Mouse (Mus musculus) spleen, adult 12 weeks (tissue): Measurements from ENCODE around the gene Hist1h2aa.

Experiments used
- DNase-seq: peaks from one replicate; pipeline ENCODE4 v3.0.0; 2022; ENCODE audit warnings: low spot score

Gene Hist1h2aa

DNA sequence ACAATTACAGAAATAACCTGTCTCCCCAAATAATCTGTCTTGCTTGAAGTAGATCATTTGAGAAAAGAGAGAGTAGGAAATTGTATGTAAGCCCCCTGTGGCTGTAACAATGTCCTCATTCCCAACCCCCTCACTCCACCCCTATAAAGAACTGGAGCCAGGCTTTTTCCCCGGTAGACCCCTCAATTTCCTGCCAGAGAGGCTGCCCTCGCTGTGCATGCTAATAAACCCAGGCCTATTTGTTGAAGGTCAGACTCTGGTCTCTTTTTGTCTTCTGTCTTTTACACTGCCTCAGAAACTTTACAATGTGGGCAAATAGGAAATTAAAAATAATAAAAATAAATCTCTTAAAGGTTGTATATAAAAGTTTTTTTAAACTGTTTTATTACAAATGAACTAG, 12.0 kb downstream of the Hist1h2aa start:
- no peak for DNase-seq

DNA sequence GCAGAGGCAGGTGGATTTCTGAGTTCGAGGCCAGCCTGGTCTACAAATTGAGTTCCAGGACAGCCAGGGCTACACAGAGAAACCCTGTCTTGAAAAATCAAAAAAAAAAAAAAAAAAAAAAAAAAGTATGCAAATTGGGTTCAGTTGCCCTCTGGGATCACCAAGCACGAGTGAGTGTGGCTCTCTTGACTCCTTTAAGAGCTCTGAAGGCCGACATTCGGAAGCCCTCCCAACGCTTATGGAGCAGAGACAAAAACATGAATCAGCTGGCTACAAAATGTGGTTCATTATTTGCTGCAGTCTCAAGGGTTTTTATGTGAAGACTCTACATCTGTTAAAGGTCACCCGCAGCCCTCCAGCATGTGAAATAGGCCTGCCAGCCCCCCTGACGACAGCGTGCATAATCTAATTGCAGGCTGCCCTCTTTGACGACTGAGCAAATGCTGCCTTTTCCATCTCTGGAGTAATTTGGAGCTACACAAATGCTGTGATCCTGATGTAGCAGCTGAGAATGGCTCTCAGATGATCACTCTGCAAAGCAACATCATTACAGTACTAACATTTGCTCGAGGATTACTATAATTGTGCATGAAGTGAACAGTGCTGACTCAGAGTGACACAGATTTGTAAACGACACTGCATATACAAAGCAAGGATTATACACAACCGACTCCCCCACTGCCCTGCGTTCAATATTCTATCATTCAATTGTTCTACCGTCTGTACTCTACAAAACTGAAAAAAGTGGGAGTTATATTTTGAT, 15.4 kb downstream of the Hist1h2aa start:
- no peak for DNase-seq

DNA sequence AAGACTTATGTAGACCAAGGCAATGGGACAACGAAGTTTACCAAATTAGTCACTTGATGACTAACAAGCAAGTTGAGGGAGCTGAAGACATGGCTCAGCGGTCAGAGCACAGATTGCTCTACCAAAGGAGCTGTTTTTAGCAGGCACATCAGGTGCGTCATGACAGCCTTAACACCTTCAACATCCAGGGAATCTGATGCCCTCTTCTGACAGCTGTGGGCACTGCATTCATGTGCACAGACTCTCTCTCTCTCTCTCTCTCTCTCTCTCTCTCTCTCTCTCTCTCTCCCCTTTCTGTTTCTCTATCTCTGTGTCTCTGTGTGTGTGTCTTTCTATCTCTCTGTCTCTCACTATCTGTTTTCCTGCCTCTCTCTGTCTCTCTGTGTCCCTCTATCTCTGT, 16.7 kb downstream of the Hist1h2aa start:
- DNase-seq, result no peak

DNA sequence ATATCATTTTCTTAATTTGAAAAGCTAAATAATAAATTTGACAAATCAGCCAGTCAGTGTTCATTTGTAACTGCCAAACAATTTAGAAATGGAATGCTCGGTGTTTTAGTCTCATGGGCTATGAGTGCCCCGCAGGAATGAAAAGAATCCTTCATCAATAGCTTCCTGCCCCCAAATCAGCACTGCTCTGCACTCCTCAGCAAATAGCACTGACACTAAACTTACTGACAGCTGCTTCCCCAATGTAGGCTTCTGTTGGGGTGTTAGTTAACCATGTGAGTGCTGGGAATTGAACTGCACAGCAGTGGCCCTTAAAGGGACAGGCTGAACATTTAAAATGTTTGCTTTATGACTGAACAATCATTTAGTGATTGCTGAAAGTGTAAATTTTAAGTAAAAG, 25.5 kb downstream of the Hist1h2aa start:
- DNase-seq, result no peak

DNA sequence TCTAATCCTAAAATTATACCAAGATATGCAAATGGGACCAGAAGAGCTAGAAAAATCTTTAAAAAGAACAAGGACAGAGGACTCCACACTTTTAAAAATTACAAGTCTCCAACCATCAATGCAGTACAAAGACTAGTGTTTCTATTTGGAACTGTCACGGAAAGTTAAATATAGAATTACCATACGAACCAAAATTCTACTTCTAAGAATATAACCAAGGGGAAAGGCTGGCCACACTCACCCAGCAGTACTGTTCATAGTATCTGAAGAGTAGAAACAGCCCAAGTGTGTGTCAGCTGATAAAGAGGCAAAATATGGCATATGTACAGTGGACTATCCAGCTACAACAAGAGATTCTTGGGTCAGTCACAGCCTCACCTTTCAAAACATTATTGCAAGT, 30.6 kb downstream of the Hist1h2aa start:
- DNase-seq, result no peak

DNA sequence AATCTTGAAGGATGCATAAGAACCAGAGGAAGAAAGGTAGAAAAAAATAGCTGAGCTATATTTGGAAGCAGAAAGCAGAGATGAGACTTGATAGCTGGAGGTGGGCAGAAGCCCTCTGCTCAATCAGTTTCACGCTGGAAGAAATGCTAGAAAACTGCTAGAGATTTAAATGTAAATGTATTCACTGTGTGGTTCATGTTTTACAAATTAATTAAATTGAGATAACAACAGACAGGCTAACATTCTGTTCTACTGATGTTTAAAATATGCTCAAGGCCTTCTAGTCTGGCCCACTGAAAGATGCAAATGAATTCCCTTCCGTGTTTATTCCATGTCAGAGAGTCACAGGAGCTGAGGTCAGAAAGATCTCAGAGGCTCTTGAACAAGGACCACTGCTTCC, 37.6 kb downstream of the Hist1h2aa start:
- no peak for DNase-seq

DNA sequence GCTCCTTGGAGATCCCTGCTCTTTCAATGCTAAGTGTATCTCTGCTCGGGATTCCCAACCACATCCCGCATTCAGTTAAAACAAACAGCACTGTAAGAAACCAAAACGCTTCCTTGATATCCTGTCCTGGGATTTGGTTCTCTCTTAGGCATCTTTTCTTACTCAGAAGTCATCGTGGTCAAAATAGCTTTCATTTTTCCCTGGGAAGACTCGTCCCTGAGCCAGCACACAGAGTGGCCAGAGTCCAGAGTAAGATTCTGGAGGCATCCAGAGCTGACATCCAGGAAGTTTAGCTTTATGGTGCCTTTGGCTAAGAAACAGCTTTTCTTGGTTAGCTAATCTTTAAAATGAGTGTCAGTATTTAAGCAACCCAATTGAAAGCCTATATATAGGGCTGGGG, 38.0 kb downstream of the Hist1h2aa start:
- DNase-seq, result no peak
